Mouse (Mus musculus) stomach, embryonic 14.5 days (tissue): Measurements from ENCODE around the gene Gm42957. TPM values are rescaled to one million over a fixed set of nuclear protein-coding genes. Genes with fewer than 3 reads are reported as not detected.
"Not testable (repeated sequence)": the region's sequence is repeated elsewhere in the genome, so short reads cannot be mapped to it uniquely, and the experiment has no call there.

ENCODE experiments used
- ATAC-seq: fragments of 200-750 bp; cut with Nextera tagmentation; 2 replicates; pipeline ENCODE4 v1.8.0; 2017; ENCODE audit warnings: low read depth, moderate TSS enrichment; ENCODE audit not compliant: insufficient number of reproducible peaks, insufficient read depth, low FRiP score
- H3K27ac ChIP-seq: fragments of 300-500 bp; sonication (generic); 2 replicates; pipeline ENCODE4 v1.5.1; 2014; ENCODE audit warnings: mild to moderate bottlenecking, low read length, moderate library complexity, mixed read lengths
- H3K27me3 ChIP-seq: fragments of 300-500 bp; sonication (generic); 2 replicates; pipeline ENCODE4 v1.6.1; 2014; ENCODE audit warnings: low read length, control low read depth, mixed read lengths; ENCODE audit not compliant: control insufficient read depth, insufficient read depth
- H3K36me3 ChIP-seq: fragments of 300-500 bp; sonication (generic); 2 replicates; pipeline ENCODE4 v1.6.1; 2014; ENCODE audit warnings: mild to moderate bottlenecking, control low read depth, low read length, moderate library complexity, mixed read lengths; ENCODE audit not compliant: control insufficient read depth, insufficient read depth
- H3K4me1 ChIP-seq: fragments of 300-500 bp; sonication (generic); 2 replicates; pipeline ENCODE4 v1.6.1; 2014; ENCODE audit warnings: low read length, control low read depth, mixed read lengths; ENCODE audit not compliant: control insufficient read depth, insufficient read depth
- H3K4me2 ChIP-seq: fragments of 300-500 bp; sonication (generic); replicated peaks from 2 replicates; pipeline ENCODE4 v1.6.1; 2014; ENCODE audit warnings: low read depth, low read length, control low read depth
- H3K4me3 ChIP-seq: fragments of 300-500 bp; sonication (generic); 2 replicates; pipeline ENCODE4 v1.5.1; 2014; ENCODE audit warnings: low read depth, low read length, control low read depth
- H3K9ac ChIP-seq: fragments of 300-500 bp; sonication (generic); replicated peaks from 2 replicates; pipeline ENCODE4 v1.6.1; 2014; ENCODE audit warnings: low read depth, mild to moderate bottlenecking, control low read depth, low read length, moderate library complexity, mixed read lengths
- H3K9me3 ChIP-seq: fragments of 300-500 bp; sonication (generic); 2 replicates; pipeline ENCODE4 v1.6.1; 2016; ENCODE audit warnings: low read depth, low read length, control low read depth; ENCODE audit not compliant: control insufficient read depth
- WGBS: fragments of 180-500 bp; shearing (Covaris S2); extraction: QIAGEN DNeasy Blood & Tissue Kit; methylation state at CpG from one replicate; pipeline ENCODE4 v1.1.7; 2014; 5-methylcytosine and 5-hydroxymethylcytosine counted together
- polyA plus RNA-seq: library from polyadenylated mRNA; unstranded; fragments of >200 nt; fragmentation: Nextera tagmentation; extraction: Ambion mirVana; gene quantifications from 2 replicates; pipeline ENCODE4 v1.2.1, GENCODE M21; 2014

Gene Gm42957
- polyA plus RNA-seq, 1 experiment from 2014 or later = 0.07 TPM

DNA sequence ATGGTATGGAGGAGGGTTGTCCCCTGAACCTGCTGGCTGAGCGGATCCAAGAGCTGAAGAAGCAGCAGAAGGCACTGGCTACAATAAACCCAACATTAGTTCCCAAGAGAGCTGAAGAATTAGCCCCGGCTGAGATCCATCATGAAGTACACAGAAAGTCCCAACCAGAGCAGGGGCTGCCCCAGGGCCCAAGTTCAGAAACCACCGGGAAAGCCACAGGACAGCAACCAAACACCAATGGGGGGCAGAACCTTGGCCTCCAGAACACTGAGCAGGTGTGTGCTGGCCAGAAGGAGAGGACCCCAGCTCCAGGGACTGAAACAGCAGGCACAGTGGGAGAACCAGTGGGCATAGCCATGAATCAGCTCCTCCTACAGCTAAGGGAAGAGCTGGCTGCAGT lies 48.2 kb downstream of the Gm42957 start:
- 94% methylated on average over 3 of the region's 3 CpGs for WGBS
- Histone ChIP-seq H3K4me3 (no peak overlapping the region), H3K9ac (no peak overlapping the region), H3K4me2 (no peak overlapping the region), H3K27ac (no peak overlapping the region), H3K36me3 (no peaks in the 10 kb centered on the region), H3K4me1 (no peaks in the 10 kb centered on the region), H3K27me3 (no peaks in the 10 kb centered on the region), H3K9me3 (no peaks in the 10 kb centered on the region)
- no peak for ATAC-seq

DNA sequence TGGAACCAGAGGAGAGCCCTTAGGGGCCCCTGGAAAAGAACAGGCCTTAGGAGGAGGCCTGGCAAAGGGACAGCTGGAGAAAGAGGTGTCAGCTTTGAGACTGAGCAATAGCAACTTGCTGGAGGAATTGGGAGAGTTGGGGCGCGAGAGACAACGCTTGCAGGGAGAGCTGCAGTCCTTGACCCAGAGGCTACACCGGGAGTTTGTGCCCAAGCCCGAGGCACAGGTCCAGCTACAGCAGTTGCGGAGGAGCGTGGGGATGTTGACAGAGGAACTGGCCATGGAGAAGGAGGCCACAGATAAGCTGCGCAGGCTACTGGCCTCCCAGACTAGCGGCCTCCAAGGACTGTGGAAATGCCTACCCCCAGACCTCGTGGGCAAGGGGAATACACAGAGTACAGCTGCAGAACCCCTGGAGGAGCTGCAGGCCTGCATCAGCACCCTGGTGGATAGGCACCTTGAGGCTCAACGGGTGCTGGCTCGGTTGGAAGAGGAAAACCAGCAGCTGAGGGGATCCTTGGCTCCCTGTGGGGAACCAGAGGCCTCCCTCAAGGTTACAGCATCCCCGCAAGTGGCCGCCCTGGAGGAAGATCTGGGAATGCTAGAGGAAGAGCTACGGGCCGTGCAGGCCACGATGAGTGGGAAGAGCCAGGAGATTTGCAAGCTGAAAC lies 49.0 kb downstream of the Gm42957 start:
- Histone ChIP-seq H3K9me3 (no peaks in the 10 kb centered on the region), H3K9ac (no peak overlapping the region), H3K36me3 (no peaks in the 10 kb centered on the region), H3K4me2 (peak overlapping the region; percentile 38), H3K4me1 (no peaks in the 10 kb centered on the region), H3K27me3 (no peaks in the 10 kb centered on the region), H3K4me3 (peak overlapping the region; percentile 10; the same call in 1 of the 2 replicates), H3K27ac (no peak overlapping the region)
- 45% methylated on average over 17 of the region's 17 CpGs for WGBS
- no peak for ATAC-seq

DNA sequence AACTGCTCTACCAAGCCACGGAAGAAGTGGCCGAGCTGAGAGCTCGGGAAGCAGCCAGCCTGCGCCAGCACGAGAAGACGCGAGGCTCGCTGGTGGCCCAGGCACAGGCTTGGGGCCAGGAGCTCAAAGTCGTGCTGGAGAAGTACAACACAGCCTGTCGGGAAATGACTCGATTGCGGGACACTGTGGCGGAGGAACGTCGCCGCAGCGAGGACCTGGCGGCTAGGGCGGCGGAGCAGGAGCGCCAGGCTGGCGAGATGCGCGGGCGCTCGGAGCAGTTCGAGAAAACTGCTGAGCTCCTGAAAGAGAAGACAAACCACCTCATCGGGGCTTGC lies 49.5 kb downstream of the Gm42957 start:
- H3K4me2 ChIP-seq = peak overlapping the region; percentile 38
- H3K4me3 ChIP-seq = peak overlapping the region; percentile 10; the same call in 1 of the 2 replicates
- H3K9ac ChIP-seq = 0 out of 2 replicates have a peak overlapping the region, but pooled peaks have one; percentile 2
- H3K27me3 ChIP-seq = no peaks in the 10 kb centered on the region
- 22% methylated on average over 28 of the region's 28 CpGs for WGBS
- H3K4me1 ChIP-seq = no peaks in the 10 kb centered on the region
- H3K27ac ChIP-seq = no peak overlapping the region
- ATAC-seq = no peak
- no peaks in the 10 kb centered on the region for H3K36me3 ChIP-seq
- H3K9me3 ChIP-seq = no peaks in the 10 kb centered on the region

DNA sequence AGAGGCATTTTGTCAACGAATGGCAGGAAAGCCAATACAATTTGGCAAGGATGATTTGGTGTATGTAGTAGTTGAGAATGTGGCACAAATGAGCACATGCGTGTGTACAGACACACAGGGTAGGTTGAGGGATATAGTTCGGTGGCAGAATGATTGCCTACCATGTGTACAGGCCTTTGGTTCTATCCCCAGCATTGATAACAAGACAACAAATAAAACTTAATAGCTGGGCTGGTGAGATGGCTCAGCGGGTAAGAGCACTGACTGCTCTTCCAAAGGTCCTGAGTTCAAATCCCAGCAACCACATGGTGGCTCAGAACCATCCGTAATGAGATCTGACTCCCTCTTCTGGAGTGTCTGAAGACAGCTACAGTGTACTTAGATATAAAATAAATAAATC lies 50.8 kb downstream of the Gm42957 start:
- not testable (repeated sequence) for H3K36me3 ChIP-seq, H3K4me2 ChIP-seq, H3K27me3 ChIP-seq, H3K9me3 ChIP-seq, ATAC-seq, H3K4me3 ChIP-seq, H3K4me1 ChIP-seq, H3K27ac ChIP-seq, H3K9ac ChIP-seq
- WGBS = 93% methylated on average over 5 of the region's 5 CpGs

DNA sequence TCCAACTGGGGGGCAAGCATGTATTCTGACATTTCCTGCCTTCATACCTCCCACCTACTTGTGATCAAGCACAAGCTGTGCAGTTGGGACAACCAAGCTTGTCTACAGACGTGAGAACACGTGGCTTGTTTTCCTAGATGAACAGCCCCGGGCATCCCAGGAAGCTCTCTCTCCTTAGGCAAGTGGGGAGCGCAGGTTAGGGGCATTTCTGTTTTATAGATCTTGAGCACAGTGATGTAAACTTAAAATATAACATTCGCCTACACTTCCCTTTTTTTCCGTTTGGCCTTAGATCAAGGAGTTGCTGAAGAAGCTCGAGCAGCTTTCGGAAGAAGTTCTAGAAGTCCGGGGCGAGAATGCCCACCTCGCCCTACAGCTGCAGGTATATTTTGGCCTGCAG lies 53.6 kb downstream of the Gm42957 start:
- Histone ChIP-seq H3K4me3 (no peak overlapping the region), H3K9me3 (no peaks in the 10 kb centered on the region), H3K4me1 (no peaks in the 10 kb centered on the region), H3K27me3 (no peaks in the 10 kb centered on the region), H3K4me2 (no peak overlapping the region), H3K36me3 (no peaks in the 10 kb centered on the region), H3K27ac (no peak overlapping the region), H3K9ac (no peak overlapping the region)
- no peak for ATAC-seq
- WGBS = 74% methylated on average over 11 of the region's 11 CpGs

DNA sequence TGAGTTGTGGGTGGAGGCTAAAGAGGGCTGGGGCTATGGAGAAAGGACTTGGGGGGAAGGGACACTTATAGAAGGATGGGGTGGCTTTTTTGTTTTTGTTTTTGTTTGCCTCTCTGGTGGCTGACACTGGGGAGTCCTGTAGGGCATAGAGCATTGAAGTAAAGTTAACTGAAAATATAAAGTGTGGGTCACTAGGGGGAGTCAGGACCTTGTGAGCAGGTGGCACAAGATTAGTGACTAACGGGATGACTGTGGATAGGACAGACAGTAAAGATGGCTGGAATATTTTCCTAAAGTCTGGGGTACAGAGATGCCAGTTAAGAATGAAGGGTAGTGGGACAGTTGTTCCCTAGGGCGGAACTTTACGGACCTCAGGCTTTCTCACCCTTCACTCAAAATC lies 55.0 kb downstream of the Gm42957 start:
- WGBS = 58% methylated on average over 3 of the region's 3 CpGs
- Histone ChIP-seq H3K9ac (no peak overlapping the region), H3K4me1 (no peaks in the 10 kb centered on the region), H3K27me3 (no peaks in the 10 kb centered on the region), H3K27ac (no peak overlapping the region), H3K4me2 (no peak overlapping the region), H3K36me3 (no peaks in the 10 kb centered on the region), H3K9me3 (no peaks in the 10 kb centered on the region), H3K4me3 (no peak overlapping the region)
- ATAC-seq = no peak

DNA sequence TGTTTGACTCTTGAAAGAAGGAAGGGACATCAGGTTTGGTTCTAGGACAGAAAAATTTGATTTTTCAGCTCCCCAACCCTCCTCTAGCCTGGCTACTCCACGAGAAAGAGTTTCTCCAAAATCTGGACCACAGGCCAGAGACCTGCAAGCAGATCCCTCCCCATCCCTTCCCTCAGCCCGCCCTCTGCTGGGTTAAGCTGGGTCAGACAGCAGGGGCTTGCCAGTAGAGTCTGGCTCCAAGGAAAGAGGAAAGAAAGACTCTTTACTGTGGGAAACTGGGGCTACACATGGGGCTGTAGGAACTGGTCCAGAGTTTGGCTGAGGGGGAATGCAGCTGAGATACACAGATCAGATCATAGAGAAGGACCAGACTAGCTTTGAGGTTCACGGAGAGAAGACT lies 57.2 kb downstream of the Gm42957 start:
- no peaks in the 10 kb centered on the region for H3K27me3 ChIP-seq
- WGBS = 21% methylated on average over 3 of the region's 3 CpGs
- no peak overlapping the region for H3K9ac ChIP-seq
- no peak overlapping the region for H3K4me2 ChIP-seq
- no peaks in the 10 kb centered on the region for H3K36me3 ChIP-seq
- H3K27ac ChIP-seq = peak overlapping the region; percentile 40; the same call in 1 of the 2 replicates
- peaks cover 7% of the 10 kb centered on the region for H3K4me1 ChIP-seq
- ATAC-seq = no peak
- no peaks in the 10 kb centered on the region for H3K9me3 ChIP-seq
- no peak overlapping the region for H3K4me3 ChIP-seq

DNA sequence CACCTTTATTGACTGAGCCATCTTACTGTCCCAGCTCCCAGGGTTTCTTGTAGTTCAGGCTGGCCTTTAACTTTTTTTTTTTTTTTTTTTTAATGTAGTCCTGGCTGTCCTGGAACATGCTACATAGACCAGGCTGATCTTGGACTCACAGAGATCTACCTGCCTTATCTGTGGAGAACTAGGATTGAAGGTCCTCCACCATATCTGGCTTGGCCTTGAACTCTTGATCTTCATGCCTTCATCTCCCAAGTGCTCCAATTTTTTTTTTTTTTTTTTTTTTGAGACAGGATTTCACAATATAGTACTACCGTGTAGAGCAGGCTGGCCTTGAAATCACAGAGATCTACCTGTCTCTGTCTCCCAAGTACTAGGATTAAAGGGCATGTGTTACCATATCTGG lies 58.3 kb downstream of the Gm42957 start:
- WGBS = 79% methylated on average over 1 of the region's 1 CpGs
- no peaks in the 10 kb centered on the region for H3K27me3 ChIP-seq
- no peak for ATAC-seq
- H3K9ac ChIP-seq = no peak overlapping the region
- H3K4me3 ChIP-seq = no peak overlapping the region
- no peaks in the 10 kb centered on the region for H3K36me3 ChIP-seq
- peaks cover 14% of the 10 kb centered on the region for H3K4me1 ChIP-seq
- no peak overlapping the region for H3K27ac ChIP-seq
- no peaks in the 10 kb centered on the region for H3K9me3 ChIP-seq
- no peak overlapping the region for H3K4me2 ChIP-seq

DNA sequence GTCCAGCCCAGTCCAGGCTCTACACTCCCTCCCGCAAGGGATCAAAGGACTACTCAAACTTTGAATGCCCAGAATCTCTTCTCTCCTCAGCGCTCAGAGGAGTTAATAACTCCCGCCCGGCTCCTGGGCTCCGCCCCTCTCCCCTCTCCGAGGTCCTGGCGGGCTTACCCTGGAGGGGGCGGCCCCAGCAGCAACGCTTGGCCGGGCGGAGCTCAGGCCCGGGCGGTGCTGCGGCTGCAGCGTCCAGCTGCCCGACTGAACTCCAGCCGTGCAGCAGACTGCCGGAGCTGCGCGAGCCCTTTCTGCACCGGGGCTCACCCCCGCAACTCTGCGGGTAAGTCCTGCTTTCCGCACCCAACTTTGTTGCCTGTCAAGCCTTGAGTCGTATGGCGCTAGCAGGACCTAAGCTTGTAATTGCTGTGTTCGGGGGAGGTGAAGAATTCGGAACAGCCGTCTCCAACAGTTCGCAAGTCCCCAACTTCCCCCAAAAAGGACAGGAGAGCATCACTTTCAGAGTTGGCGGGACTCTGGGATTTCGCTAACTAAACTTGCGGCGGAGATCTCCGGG lies 61.0 kb downstream of the Gm42957 start, which contains the start of gene Pias3:
Gene Pias3, plus strand, starts transcription at position 187 of the 568 bp plus-strand sequence.
- under 1% methylated on average over 34 of the region's 35 CpGs for WGBS
- peaks cover 21% of the 10 kb centered on the region for H3K36me3 ChIP-seq
- peak within 1 kb of the TSS; percentile 69 for H3K9ac ChIP-seq
- peak within 1 kb of the TSS; percentile 74 for H3K4me3 ChIP-seq
- H3K4me1 ChIP-seq = peaks cover 14% of the 10 kb centered on the region
- peak; percentile 85 for ATAC-seq
- H3K27me3 ChIP-seq = no peaks in the 10 kb centered on the region
- no peaks in the 10 kb centered on the region for H3K9me3 ChIP-seq
- H3K4me2 ChIP-seq = peak within 1 kb of the TSS; percentile 77
- H3K27ac ChIP-seq = peak within 1 kb of the TSS; percentile 94
